Mouse (Mus musculus) right cerebral cortex, postnatal 4 days (tissue): Measurements from ENCODE around the gene Agpat3.

Experiments
- DNase-seq: peaks from one replicate; pipeline ENCODE4 v3.0.0-alpha.2; 2022

Agpat3 gene

GRCm38 (mm10) chr10:78351887-78352665 is at the start of gene Agpat3:
Gene Agpat3 (minus strand): TSS chr10:78352489.
- peak; percentile 64 for DNase-seq

DNA sequence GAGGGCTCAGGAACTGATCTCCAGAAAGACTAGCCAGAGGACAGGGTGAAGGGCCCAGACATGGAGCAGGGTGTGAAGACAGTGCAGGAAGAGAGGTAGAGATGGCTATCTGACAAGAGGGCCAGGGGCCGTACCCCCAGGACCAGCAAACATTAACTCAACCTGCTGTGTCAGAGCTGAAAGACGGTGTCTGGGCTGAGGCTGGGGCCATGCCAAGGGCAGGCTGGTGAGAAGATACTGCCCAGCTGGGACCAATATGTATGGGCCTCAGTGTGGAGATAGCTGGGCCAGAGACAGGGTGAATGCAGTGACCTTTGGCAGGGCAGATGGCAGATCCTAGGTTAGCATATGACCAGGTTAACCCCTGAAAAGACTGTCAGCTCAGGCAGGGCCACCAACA is 48.8 kb upstream of the Agpat3 start:
- DNase-seq = no peak

- peak; percentile 56 for DNase-seq
These were observed 46.9 kb upstream of the Agpat3 start for GRCm38 (mm10) chr10:78399090-78399657.

DNA sequence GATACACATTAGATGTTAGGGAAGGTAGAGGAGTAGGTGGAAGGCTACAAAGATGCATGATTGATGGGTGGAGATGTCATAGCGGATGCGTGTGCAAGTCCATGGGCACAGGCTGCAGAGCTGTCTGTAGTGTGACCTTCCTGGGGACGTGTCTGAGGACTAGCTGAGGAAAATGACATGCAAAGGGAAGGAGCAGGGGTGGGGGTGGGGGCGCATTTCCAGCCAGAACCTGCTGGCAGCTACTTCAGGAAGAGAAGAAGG is 44.3 kb upstream of the Agpat3 start:
- DNase-seq = no peak

GRCm38 (mm10) chr10:78395819-78396624 is 43.7 kb upstream of the Agpat3 start:
- DNase-seq = peak; percentile 100

DNA sequence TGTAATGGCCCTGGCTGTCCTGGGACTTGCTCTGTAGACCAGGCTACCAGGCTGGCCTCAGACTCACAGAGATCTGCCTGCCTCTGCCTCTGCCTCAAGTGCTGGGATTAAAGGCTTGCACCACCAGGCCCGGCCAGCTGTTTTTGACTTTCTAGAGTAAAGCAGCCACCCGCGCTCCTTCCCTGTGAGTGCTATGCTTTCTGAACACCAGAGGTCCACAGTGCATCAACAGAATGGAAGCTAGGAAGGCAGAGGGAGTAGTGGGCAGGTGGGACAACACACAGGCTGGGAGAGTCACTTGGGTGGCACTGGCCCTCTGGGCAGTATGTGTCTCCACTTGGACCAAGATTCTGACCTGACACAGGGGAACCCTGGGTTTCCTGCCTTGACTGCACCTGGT is 43.1 kb upstream of the Agpat3 start:
- DNase-seq = no peak

DNA sequence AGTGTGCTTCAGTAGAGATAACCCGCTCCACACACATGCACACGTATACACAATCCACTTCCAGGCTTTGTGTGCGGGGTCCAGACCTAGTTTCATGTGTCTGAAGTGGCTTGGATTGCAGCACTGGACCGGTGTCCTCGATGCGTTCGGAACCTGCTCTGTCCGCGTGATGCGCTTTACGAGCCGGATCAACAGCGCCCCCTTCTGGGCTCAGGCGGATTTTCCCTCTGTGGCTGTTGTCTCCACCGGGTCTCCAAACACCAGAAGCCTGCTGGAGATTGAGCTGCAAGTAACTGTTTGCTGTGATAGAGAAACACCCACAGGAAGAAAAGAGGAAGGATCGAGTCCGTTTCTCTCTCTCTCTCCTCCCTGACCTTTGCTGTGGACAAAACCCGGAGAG is 39.8 kb upstream of the Agpat3 start:
- peak; percentile 83 for DNase-seq

- no peak for DNase-seq
These were observed 38.7 kb upstream of the Agpat3 start for GRCm38 (mm10) chr10:78390982-78391470.

- DNase-seq = no peak
These were observed 36.1 kb upstream of the Agpat3 start for GRCm38 (mm10) chr10:78388216-78388980.

DNA sequence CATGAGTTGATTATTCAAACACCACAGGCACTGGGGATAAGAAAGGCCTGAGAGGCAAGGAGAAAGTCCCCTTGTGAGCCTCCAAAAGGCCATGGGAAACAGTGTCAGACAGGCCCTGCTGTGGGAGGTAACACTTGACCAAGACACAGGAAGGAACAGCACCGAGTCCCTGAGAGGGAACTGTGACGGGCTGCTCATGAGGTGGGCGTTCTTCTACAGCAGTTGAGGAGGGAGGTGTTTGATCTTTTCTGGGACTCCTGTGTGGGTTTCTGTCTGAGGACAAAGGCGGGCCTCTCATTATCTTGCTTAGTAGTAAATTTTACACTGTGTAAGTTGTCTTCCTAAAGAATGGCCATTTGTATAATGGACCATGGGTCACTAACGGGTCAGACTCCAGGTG is 33.2 kb upstream of the Agpat3 start:
- DNase-seq = no peak

GRCm38 (mm10) chr10:78383567-78383966 is 31.3 kb upstream of the Agpat3 start:
- DNase-seq = no peak

DNA sequence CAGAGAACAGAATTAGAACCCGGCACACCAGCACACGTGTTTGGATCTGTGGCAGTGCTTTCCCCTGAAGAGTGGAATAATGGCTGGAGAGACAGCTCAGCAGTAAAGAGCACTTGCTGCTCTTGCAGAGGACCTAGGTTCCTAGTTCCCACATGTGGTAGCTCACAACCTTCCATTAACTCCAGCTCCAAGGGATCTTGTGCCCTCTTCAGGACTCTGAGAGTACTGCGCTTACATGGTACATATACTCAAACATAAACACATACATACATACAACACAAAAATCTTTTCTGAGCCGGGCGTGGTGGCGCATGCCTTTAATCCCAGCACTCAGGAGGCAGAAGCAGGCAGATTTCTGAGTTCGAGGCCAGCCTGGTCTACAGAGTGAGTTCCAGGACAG is 26.2 kb upstream of the Agpat3 start:
- DNase-seq = no peak

DNA sequence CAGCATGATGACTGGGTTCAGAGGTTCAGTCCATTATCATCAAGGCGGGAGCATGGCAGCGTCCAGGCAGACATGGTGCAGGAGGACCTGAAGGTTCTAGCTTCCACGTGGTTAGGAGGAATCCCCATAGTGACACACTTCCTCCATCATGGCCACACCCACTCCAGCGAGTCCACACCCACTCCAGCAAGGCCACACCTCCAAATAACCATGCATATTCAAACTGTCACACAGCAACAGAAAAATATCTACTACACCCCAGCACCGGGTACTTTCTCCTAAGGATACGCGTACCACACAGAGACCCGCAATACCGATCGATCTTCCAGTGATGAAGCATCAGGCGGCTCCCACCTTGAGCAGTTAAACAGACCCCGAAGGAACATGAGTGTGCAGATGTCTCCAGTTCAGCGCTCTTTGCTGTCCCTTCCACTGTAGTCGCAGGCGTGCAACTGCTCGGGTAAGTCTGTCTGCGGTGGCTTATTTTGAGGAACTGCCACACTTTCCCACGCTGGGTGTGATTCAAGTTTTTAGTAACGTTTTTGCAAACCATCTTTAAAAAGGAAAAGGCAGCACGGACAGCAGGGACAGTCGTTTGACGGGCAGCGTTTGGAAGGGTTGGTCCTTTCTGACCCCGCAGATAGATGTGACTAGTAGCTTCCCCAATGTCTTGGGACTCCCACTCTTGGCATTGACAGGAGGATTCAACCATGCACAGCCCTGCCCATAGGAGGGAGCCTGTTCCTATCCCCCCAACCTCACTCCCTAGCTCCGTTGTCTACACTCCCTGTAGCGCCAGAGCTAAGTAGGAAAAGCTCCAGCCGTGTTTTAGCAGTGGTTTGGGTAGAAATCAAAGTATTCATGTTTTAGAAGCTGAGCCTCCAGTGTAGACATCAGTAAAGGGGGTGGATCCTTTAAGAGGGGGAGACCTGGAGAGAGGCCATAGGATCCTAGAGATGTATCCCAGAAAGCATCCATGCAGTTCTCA is 20.7 kb upstream of the Agpat3 start:
- no peak for DNase-seq

- DNase-seq = no peak
These were observed 19.5 kb upstream of the Agpat3 start for GRCm38 (mm10) chr10:78371746-78372145.

DNA sequence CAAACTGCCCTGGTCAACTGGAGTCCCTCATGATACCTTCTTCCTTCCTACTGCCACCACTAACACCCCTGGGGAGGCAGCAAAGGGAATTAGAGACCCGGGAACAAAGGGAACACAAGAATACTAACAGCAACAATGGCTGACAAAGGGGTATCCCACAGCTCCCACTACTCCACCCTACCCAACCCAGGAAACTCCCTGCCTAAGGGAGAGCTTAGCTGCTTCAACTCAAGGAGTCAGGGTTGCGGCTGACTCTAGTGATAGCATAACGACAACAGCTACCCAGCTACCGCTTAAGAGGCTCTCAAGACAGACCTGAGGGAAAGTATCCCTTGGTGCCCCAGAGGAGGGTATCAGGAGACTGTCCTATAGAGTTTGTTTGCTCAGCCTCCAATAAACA is 15.3 kb upstream of the Agpat3 start:
- DNase-seq = no peak

GRCm38 (mm10) chr10:78366851-78367312 is 14.6 kb upstream of the Agpat3 start:
- DNase-seq = no peak

- DNase-seq = no peak
These were observed 14.0 kb upstream of the Agpat3 start for GRCm38 (mm10) chr10:78366195-78366834.

DNA sequence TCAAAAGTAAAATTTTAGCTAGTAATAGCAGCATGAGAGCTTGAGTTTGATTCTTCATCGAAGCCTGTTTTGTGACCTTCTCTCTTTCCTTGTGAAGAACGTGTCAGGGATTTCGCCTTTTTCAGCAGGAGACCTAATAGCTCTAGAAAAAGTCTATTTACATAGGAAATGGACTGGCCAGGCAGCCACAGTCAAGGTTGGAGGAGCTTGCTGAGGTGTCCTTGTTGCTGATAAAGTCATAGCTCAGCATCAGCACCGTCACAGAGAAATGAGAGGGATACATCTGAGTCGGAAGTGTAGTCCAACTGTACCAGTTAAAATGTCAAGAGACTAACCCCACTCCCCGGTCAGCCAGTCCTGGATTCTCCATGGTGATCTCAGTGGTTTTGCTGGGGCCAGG is 13.3 kb upstream of the Agpat3 start:
- DNase-seq = no peak

GRCm38 (mm10) chr10:78364106-78364505 is 11.8 kb upstream of the Agpat3 start:
- DNase-seq = no peak

DNA sequence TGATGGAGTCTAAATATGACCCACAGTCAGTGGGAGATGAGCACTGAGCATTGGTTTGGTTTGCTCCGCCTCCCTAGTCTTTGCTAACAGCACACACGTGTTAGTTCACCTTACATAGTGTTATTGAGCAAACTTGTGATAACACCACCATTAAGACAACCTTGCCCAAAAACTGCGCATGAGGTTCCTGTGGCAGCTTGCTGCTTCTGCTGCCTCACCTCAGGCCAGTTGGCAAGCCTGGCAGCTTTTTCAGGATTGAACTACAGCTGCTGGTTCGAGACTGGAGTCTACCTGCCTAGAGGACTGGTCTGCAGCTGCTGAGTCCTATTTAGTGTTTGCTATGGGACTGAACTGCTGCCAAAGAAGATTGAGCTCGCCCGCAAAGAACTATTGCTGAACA is 11.1 kb upstream of the Agpat3 start:
- no peak for DNase-seq

DNA sequence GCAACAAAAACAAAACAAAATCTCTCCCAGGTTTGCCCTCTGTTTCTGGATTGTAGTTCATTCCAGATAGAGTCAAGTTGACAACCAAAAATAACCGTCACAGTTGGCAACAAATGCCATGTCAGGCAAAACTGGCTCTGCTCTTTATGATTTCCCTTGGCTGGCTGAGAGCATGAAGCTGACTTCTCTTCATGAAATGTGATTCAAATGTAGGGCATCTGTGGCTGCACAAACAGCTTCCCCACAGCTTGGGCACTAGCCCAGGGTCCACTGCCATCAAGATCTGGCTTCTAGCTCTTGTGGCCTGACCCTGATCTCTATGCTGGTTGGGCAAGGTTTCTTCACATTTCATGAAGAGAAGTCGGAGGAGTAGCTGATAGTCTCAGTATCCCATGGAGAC is 9.7 kb upstream of the Agpat3 start:
- no peak for DNase-seq
